Mouse (Mus musculus) heart, embryonic 12.5 days (tissue): ENCODE results near the gene Kctd20. TPM values are rescaled to one million over a fixed set of nuclear protein-coding genes. Genes with fewer than 3 reads are reported as not detected.

Experiments used
- ATAC-seq: fragments of 200-750 bp; cut with Nextera tagmentation; 2 replicates; pipeline ENCODE4 v1.8.0; 2017; ENCODE audit warnings: moderate TSS enrichment, moderate library complexity; ENCODE audit not compliant: insufficient number of reproducible peaks, low FRiP score
- H3K27ac ChIP-seq: fragments of 300-500 bp; sonication (generic); 2 replicates; pipeline ENCODE4 v1.5.1; 2016; ENCODE audit warnings: mild to moderate bottlenecking, moderate library complexity; ENCODE audit not compliant: poor library complexity, severe bottlenecking
- H3K27me3 ChIP-seq: fragments of 300-500 bp; sonication (generic); replicated peaks from 2 replicates; pipeline ENCODE4 v1.6.1; 2016; ENCODE audit warnings: mild to moderate bottlenecking, moderate library complexity
- H3K36me3 ChIP-seq: fragments of 300-500 bp; sonication (generic); 2 replicates; pipeline ENCODE4 v1.6.1; 2016; ENCODE audit warnings: mild to moderate bottlenecking, moderate library complexity
- H3K4me1 ChIP-seq: fragments of 300-500 bp; sonication (generic); replicated peaks from 2 replicates; pipeline ENCODE4 v1.6.1; 2016; ENCODE audit warnings: mild to moderate bottlenecking
- H3K4me2 ChIP-seq: fragments of 300-500 bp; sonication (generic); 2 replicates; pipeline ENCODE4 v1.6.1; 2016; ENCODE audit warnings: mild to moderate bottlenecking, moderate library complexity
- H3K4me3 ChIP-seq: fragments of 300-500 bp; sonication (generic); 2 replicates; pipeline ENCODE4 v1.5.1; 2016; ENCODE audit warnings: mild to moderate bottlenecking
- H3K9ac ChIP-seq: fragments of 300-500 bp; sonication (generic); 2 replicates; pipeline ENCODE4 v1.6.1; 2016; ENCODE audit warnings: mild to moderate bottlenecking, moderate library complexity
- H3K9me3 ChIP-seq: fragments of 300-500 bp; sonication (generic); replicated peaks from 2 replicates; pipeline ENCODE4 v1.6.1; 2016; ENCODE audit warnings: mild to moderate bottlenecking, moderate library complexity
- WGBS: fragments of 180-500 bp; shearing (Covaris S2); methylation state at CpG from one replicate; pipeline ENCODE4 v1.1.7; 2016; 5-methylcytosine and 5-hydroxymethylcytosine counted together
- polyA plus RNA-seq: library from polyadenylated mRNA; unstranded; fragments of >200 nt; fragmentation: Nextera tagmentation; extraction: Ambion mirVana; gene quantifications from 2 replicates; pipeline ENCODE4 v1.2.1, GENCODE M21; 2016

Gene Kctd20
- polyA plus RNA-seq: 75.8 and 77.5 TPM in 2 replicates

GRCm38 (mm10) chr17:28951831-28952799 is at the start of gene Kctd20:
Gene Kctd20, plus strand, starts transcription at chr17:28951950.
- H3K9ac ChIP-seq: peak within 1 kb of the TSS; percentile 76
- peak within 1 kb of the TSS; percentile 67 for H3K4me3 ChIP-seq
- no peaks in the 10 kb centered on the region for H3K27me3 ChIP-seq
- peak within 1 kb of the TSS; percentile 86 for H3K4me2 ChIP-seq
- ATAC-seq: peak; percentile 94
- H3K9me3 ChIP-seq: peaks cover 5% of the 10 kb centered on the region; the same call in 1 of the 2 replicates
- H3K4me1 ChIP-seq: peaks cover 19% of the 10 kb centered on the region
- WGBS: under 1% methylated on average over 78 of the region's 80 CpGs
- peaks cover 6% of the 10 kb centered on the region; the same call in 1 of the 2 replicates for H3K36me3 ChIP-seq
- H3K27ac ChIP-seq: peak within 1 kb of the TSS; percentile 89

- no peak; the same call in 1 of the 2 replicates for ATAC-seq
- no peak overlapping the region for H3K4me2 ChIP-seq
- H3K9ac ChIP-seq: no peak overlapping the region
- no peak overlapping the region for H3K27ac ChIP-seq
- H3K9me3 ChIP-seq: 0 out of 2 replicates have a peak, but pooled peaks cover 6% of the 10 kb centered on the region
- no peaks in the 10 kb centered on the region for H3K36me3 ChIP-seq
- peaks cover 8% of the 10 kb centered on the region for H3K27me3 ChIP-seq
- peaks cover 14% of the 10 kb centered on the region for H3K4me1 ChIP-seq
- H3K4me3 ChIP-seq: no peak overlapping the region
- 31% methylated on average over 23 of the region's 23 CpGs for WGBS
These were observed 47.0 kb upstream of the Kctd20 start for GRCm38 (mm10) chr17:28904546-28905376.

DNA sequence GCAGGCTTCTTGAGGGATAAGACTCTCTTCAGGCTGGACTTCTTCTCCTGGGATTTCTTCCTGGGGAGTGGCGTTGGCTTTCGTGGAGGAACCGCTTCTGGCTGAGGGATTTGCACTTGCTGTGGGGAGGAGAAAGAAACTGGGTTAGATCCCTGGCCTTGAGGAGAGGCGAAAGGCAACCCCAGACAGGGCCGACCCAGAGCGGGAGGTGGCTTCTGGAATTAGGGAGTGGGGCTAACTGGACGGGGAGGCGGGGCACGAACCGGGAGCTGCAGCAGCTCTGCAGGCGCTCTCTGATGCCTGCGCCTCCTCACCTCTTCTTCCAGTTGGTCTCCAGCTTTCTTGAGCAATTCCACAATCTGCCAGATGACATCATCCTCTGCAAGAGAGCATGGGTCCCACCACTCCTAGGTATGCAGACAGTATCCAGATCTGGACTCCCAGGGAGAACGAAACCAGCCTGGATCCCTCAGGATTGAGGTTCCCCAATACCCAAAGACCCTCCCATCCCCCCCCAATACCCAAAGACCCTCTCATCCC is 46.3 kb upstream of the Kctd20 start:
- Histone ChIP-seq H3K4me2 (no peak overlapping the region), H3K9ac (no peak overlapping the region), H3K27me3 (peaks cover 15% of the 10 kb centered on the region), H3K4me3 (no peak overlapping the region), H3K9me3 (0 out of 2 replicates have a peak, but pooled peaks cover 6% of the 10 kb centered on the region), H3K36me3 (no peaks in the 10 kb centered on the region), H3K4me1 (peaks cover 16% of the 10 kb centered on the region), H3K27ac (no peak overlapping the region)
- ATAC-seq: no peak
- WGBS: 63% methylated on average over 13 of the region's 13 CpGs

GRCm38 (mm10) chr17:28907959-28908358 is 43.8 kb upstream of the Kctd20 start:
- H3K4me2 ChIP-seq: no peak overlapping the region
- H3K36me3 ChIP-seq: no peaks in the 10 kb centered on the region
- peaks cover 19% of the 10 kb centered on the region for H3K27me3 ChIP-seq
- no peak for ATAC-seq
- no peak overlapping the region for H3K9ac ChIP-seq
- H3K4me1 ChIP-seq: peaks cover 16% of the 10 kb centered on the region
- 84% methylated on average over 6 of the region's 7 CpGs for WGBS
- no peaks in the 10 kb centered on the region for H3K9me3 ChIP-seq
- no peak overlapping the region for H3K27ac ChIP-seq
- no peak overlapping the region for H3K4me3 ChIP-seq

GRCm38 (mm10) chr17:28909252-28909941 is 42.4 kb upstream of the Kctd20 start:
- peak overlapping the region; percentile 28 for H3K4me3 ChIP-seq
- WGBS: 7% methylated on average over 29 of the region's 29 CpGs
- no peaks in the 10 kb centered on the region for H3K36me3 ChIP-seq
- peaks cover 16% of the 10 kb centered on the region for H3K4me1 ChIP-seq
- peaks cover 19% of the 10 kb centered on the region for H3K27me3 ChIP-seq
- no peak overlapping the region for H3K27ac ChIP-seq
- peak; percentile 6; the same call in 1 of the 2 replicates for ATAC-seq
- H3K4me2 ChIP-seq: peak overlapping the region; percentile 65
- H3K9me3 ChIP-seq: no peaks in the 10 kb centered on the region
- peak overlapping the region; percentile 59 for H3K9ac ChIP-seq

DNA sequence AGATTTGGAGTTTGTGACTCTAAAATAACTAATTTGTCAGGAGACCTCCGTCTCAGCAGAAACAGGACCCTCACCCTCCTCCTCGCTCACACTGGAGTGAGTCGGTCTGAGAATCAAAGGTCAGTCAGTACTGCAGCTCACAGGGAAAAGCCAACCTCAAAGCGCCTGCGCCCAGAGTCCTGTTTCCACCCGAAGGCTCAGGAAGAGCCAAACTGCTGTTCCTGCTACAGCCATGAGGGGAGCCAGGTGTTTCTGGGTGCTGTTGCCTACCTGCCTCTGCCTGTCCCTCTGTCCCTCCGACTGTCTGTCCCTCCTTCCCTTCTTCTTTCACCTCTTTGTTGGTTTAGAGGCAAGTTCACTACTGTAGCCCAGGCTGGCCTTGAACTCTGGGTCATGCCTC is 41.6 kb upstream of the Kctd20 start:
- Histone ChIP-seq H3K4me3 (no peak overlapping the region), H3K4me1 (peaks cover 16% of the 10 kb centered on the region), H3K27ac (no peak overlapping the region), H3K36me3 (no peaks in the 10 kb centered on the region), H3K9ac (peak overlapping the region; percentile 59; the same call in 1 of the 2 replicates), H3K9me3 (no peaks in the 10 kb centered on the region), H3K4me2 (peak overlapping the region; percentile 65; the same call in 1 of the 2 replicates), H3K27me3 (peaks cover 19% of the 10 kb centered on the region)
- ATAC-seq: no peak
- WGBS: 26% methylated on average over 7 of the region's 7 CpGs

DNA sequence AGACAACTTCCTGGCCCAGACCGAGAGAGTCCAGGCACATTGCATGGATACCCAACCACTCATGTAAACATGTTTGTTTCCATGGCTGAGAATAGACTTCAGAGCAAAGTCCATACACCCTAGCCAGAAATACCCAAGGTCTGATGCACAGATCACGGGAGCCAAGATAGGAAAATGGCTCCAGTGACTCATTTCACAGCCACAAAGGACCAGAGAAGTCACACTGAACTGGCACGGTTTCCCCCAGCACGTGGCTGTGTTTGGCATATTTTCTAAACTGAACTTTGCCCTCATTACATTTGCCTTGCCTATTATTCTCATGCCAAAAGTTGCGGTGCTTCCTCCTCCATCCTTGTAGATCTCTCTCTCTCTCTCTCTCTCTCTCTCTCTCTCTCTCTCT is 38.5 kb upstream of the Kctd20 start:
- Histone ChIP-seq H3K36me3 (no peaks in the 10 kb centered on the region), H3K4me1 (peaks cover 11% of the 10 kb centered on the region), H3K9me3 (no peaks in the 10 kb centered on the region), H3K9ac (no peak overlapping the region), H3K27me3 (peaks cover 19% of the 10 kb centered on the region), H3K4me2 (no peak overlapping the region), H3K4me3 (no peak overlapping the region), H3K27ac (no peak overlapping the region)
- 60% methylated on average over 5 of the region's 5 CpGs for WGBS
- no peak for ATAC-seq

- Histone ChIP-seq H3K4me2 (no peak overlapping the region), H3K9me3 (no peaks in the 10 kb centered on the region), H3K27me3 (peaks cover 15% of the 10 kb centered on the region), H3K9ac (no peak overlapping the region), H3K27ac (no peak overlapping the region), H3K36me3 (no peaks in the 10 kb centered on the region), H3K4me1 (peaks cover 11% of the 10 kb centered on the region), H3K4me3 (no peak overlapping the region)
- 84% methylated on average over 6 of the region's 6 CpGs for WGBS
- no peak for ATAC-seq
These were observed 37.8 kb upstream of the Kctd20 start for GRCm38 (mm10) chr17:28913940-28914339.

GRCm38 (mm10) chr17:28915060-28915628 is 36.6 kb upstream of the Kctd20 start, which contains the start of gene 4930539E08Rik:
Gene 4930539E08Rik, minus strand, starts transcription at chr17:28915324.
- no peak within 1 kb of the TSS for H3K9ac ChIP-seq
- H3K27me3 ChIP-seq: peaks cover 7% of the 10 kb centered on the region
- no peaks in the 10 kb centered on the region for H3K36me3 ChIP-seq
- H3K4me1 ChIP-seq: no peaks in the 10 kb centered on the region
- no peak within 1 kb of the TSS for H3K4me3 ChIP-seq
- H3K9me3 ChIP-seq: no peaks in the 10 kb centered on the region
- H3K4me2 ChIP-seq: no peak within 1 kb of the TSS
- 61% methylated on average over 12 of the region's 12 CpGs for WGBS
- H3K27ac ChIP-seq: no peak within 1 kb of the TSS
- no peak for ATAC-seq

- H3K36me3 ChIP-seq: no peaks in the 10 kb centered on the region
- peaks cover 4% of the 10 kb centered on the region; the same call in 1 of the 2 replicates for H3K27me3 ChIP-seq
- no peaks in the 10 kb centered on the region for H3K9me3 ChIP-seq
- peaks cover 8% of the 10 kb centered on the region for H3K4me1 ChIP-seq
- ATAC-seq: no peak
- H3K9ac ChIP-seq: no peak overlapping the region
- H3K27ac ChIP-seq: no peak overlapping the region
- WGBS: 90% methylated on average over 1 of the region's 1 CpGs
- no peak overlapping the region for H3K4me2 ChIP-seq
- no peak overlapping the region for H3K4me3 ChIP-seq
These were observed 35.2 kb upstream of the Kctd20 start for GRCm38 (mm10) chr17:28916520-28916919.
